Comparison of ENCODE assay signal across 16 mouse cellular contexts in the genomic region with DNA sequence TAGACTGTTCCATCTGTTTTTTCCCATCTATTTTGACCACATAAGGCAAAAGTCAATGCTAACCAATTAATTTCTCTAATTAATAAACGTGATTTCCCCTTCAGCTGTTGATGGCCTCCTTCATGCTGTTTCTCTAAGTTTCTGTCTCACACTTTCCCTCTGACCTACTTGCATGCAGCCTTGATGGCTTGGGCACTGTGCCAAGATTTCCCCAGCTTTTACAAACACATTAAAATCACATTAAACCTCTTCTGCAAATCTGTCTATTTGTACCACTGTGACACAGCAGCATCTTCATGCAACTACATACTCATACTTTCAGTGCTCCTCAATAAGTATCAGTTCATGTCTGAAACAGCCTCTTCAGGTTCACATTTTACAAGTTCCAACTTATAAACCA.
DNase-seq lines count a peak whose midpoint lies in the region; ATAC-seq lines count a peak whose summit lies in the region.
"Had no signal": no experiment of that assay in that cellular context is flagged by ENCODE, and none has a peak within 500 bp of the region (broad histone marks: within the 10 kb centered on the region; RNA-seq: fewer than 3 reads in every experiment).

No protein-coding gene starts in this region.

- H3K27ac ChIP-seq in embryonic facial prominence, embryonic 14.5 days (replicated peaks; ENCODE audit: low read depth, low read length) = no peak overlapping the region
- H3K27ac ChIP-seq in embryonic facial prominence, embryonic 10.5 days (replicated peaks) = no peak overlapping the region
- H3K27ac ChIP-seq: embryonic facial prominence, embryonic 13.5 days; heart, adult 2 months; left cerebral cortex, adult 2 months had no signal

- ATAC-seq in embryonic facial prominence, embryonic 14.5 days (ENCODE audit: low read depth) = no peak

- WGBS in embryonic facial prominence, embryonic 14.5 days = 65% methylated on average over 1 of the region's 1 CpGs
- 84% methylated on average over 1 of the region's 1 CpGs for WGBS in embryonic facial prominence, embryonic 10.5 days

- no peaks in the 10 kb centered on the region for H3K9me3 ChIP-seq in embryonic facial prominence, embryonic 14.5 days (ENCODE audit: control insufficient read depth, low read length)
- no peaks in the 10 kb centered on the region for H3K9me3 ChIP-seq in embryonic facial prominence, embryonic 10.5 days
- H3K9me3 ChIP-seq: embryonic facial prominence, embryonic 13.5 days; G1E had no signal

- no peaks in the 10 kb centered on the region for H3K27me3 ChIP-seq in embryonic facial prominence, embryonic 14.5 days (replicated peaks; ENCODE audit: control insufficient read depth, insufficient read depth, low read length)
- no peaks in the 10 kb centered on the region for H3K27me3 ChIP-seq in embryonic facial prominence, embryonic 10.5 days (replicated peaks; ENCODE audit: low read depth, poor library complexity, severe bottlenecking)
- H3K27me3 ChIP-seq: embryonic facial prominence, embryonic 13.5 days had no signal

- H3K4me1 ChIP-seq in embryonic facial prominence, embryonic 14.5 days (ENCODE audit: control insufficient read depth, insufficient read depth, low read length) = no peaks in the 10 kb centered on the region
- no peaks in the 10 kb centered on the region for H3K4me1 ChIP-seq in embryonic facial prominence, embryonic 10.5 days
- H3K4me1 ChIP-seq: embryonic facial prominence, embryonic 13.5 days had no signal

- intact Hi-C loops in left cerebral cortex, postnatal 14 days (cut with DNase I) = no loop called here
- intact Hi-C loops in heart, postnatal 25 days (cut with DNase I) = no loop called here

- no peak overlapping the region for H3K4me2 ChIP-seq in embryonic facial prominence, embryonic 14.5 days (ENCODE audit: low read depth, low read length)
- H3K4me2 ChIP-seq: embryonic facial prominence, embryonic 13.5 days had no signal

- H3K36me3 ChIP-seq in embryonic facial prominence, embryonic 14.5 days (ENCODE audit: control insufficient read depth, insufficient read depth, low read length) = no peaks in the 10 kb centered on the region
- no peaks in the 10 kb centered on the region for H3K36me3 ChIP-seq in embryonic facial prominence, embryonic 10.5 days (replicated peaks)
- H3K36me3 ChIP-seq: embryonic facial prominence, embryonic 13.5 days; G1E had no signal

- peak; percentile 13 for DNase-seq in embryonic facial prominence, embryonic 14.5 days (ENCODE audit: low spot score)
- DNase-seq in embryonic facial prominence, embryonic 10.5 days (ENCODE audit: low spot score) = no peak
- DNase-seq in left cerebral cortex, postnatal 14 days (ENCODE audit: low spot score in 2 of 2) = peak; percentile 1 to 5
- no peak for DNase-seq in left cerebral cortex, adult 18-20 months (ENCODE audit: low spot score in 2 of 2)
- peak; percentile 4 for DNase-seq in right cerebral cortex, postnatal 14 days
- DNase-seq in right cerebral cortex, adult 2 months (ENCODE audit: low spot score in 2 of 2) = no peak
- peak; percentile 6 for DNase-seq in mesoderm, embryonic 11.5 days (ENCODE audit: low read depth, low spot score)
- no peak for DNase-seq in heart, postnatal 25 days (ENCODE audit: low spot score)
- DNase-seq: B cell, adult 2 months; cerebellum, adult 11-12 months; heart, adult 2 months; heart, postnatal 4 days; thymus, postnatal 36 days had no signal

- H3K9ac ChIP-seq in embryonic facial prominence, embryonic 14.5 days (ENCODE audit: low read depth, low read length) = no peak overlapping the region
- H3K9ac ChIP-seq: embryonic facial prominence, embryonic 13.5 days had no signal

- no peak overlapping the region for H3K4me3 ChIP-seq in embryonic facial prominence, embryonic 14.5 days (ENCODE audit: low read depth, low read length)
- no peak overlapping the region for H3K4me3 ChIP-seq in embryonic facial prominence, embryonic 10.5 days
- H3K4me3 ChIP-seq: embryonic facial prominence, embryonic 13.5 days; heart, adult 2 months; left cerebral cortex, adult 2 months had no signal

Comparison
In these comparisons a context has a peak if more than half of its experiments do, and no peak if none do; other contexts are left out.
1. DNase-seq: peak in embryonic facial prominence, embryonic 14.5 days (single experiment), left cerebral cortex, postnatal 14 days (2 of 2), right cerebral cortex, postnatal 14 days (single experiment) and mesoderm, embryonic 11.5 days (single experiment); none in embryonic facial prominence, embryonic 10.5 days (single experiment), left cerebral cortex, adult 18-20 months (0 of 2), right cerebral cortex, adult 2 months (0 of 2) and heart, postnatal 25 days (single experiment).